Mouse (Mus musculus): Measurements from ENCODE around the gene Olfr332. TPM values are rescaled to one million over a fixed set of nuclear protein-coding genes. Genes with fewer than 3 reads are reported as not detected.
"Not testable (repeated sequence)": the region's sequence is repeated elsewhere in the genome, so short reads cannot be mapped to it uniquely, and the experiment has no call there.

The Olfr332 gene
- not detected for total RNA-seq (2021)

DNA sequence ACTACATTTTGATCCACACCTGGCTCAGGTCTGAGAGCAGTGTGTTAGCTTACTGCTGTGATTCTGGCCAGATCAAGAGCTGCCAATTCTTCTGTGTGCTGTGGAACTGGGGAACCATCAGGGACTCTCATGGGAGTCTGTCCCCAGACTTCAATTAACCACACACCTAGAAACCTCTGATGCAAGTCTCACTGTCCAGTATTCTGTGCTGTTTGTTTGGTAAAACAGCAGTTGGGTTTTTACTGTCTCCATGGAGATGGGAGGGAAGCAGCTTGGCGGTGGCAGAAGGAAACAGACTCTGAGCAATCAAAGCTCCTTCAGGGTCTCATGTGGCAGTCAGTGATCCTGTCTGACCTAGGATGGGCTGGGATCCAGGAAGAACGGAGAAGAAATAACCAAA lies at the start of gene Olfr332:
Gene Olfr332 (minus strand): TSS at position 101 of the 400 bp plus-strand sequence.
- DNase-seq: no peak

DNA sequence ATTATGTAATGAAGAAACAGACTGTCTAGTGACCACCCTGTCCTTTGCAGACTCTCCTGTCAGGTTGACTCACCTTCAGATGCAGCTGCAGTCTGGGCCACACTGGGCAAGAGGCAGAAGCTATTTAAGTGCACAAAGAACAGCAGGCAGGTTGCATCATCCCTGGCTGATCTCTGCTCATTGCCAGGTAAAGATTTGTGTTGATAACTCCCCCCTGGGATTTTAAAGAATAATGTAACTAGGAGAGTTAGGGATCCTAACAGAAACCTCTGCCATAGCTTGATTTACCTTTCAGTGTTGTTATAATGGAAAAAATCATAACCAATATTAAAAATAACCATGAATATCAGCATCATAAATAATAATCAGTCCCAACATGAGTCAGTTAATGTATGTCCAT lies 42.4 kb upstream of the Olfr332 start, which contains the start of gene Olfr330:
Gene Olfr330 (minus strand): TSS at position 101 of the 400 bp plus-strand sequence.
- DNase-seq: not testable (repeated sequence)

DNA sequence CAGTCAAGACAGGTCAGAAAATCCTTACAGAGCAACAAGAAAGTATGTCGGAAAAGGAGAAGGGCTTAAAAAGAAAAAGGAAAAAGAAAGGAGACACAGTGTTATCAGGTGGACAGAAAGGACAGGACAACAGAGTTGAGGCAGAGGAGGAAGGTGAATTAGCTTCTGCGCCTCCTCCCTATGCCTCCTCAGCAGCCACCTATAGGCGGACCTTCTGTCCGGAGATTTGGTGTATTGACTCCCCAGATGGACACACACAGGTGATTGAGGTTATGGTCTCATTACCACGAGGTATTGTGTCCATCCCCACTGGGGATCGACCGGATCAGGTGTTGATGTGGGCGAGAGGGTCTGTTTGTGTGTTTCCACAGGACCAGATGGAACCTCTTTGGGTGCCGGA lies 27.4 kb upstream of the Olfr332 start:
- DNase-seq: peak; percentile 24

DNA sequence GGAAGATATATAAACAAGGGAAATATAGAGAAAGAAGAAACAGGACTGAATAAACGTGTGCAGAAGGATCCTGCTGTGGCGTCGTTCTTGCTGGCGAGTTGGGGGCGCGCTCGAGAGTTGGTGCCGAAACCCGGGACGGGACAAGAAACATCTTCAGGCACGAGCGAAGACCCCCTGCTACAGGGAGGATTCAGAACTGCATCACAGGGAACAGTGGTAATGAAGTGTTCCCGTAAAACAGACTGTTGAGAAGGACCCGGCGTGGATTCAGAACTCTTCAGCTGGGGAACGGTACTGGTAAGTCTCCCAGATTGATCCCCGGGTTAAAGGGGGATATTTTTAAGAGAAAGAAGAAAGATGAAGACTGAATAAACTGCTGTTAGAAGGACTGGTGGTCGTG lies 26.6 kb upstream of the Olfr332 start:
- DNase-seq: peak; percentile 70

DNA sequence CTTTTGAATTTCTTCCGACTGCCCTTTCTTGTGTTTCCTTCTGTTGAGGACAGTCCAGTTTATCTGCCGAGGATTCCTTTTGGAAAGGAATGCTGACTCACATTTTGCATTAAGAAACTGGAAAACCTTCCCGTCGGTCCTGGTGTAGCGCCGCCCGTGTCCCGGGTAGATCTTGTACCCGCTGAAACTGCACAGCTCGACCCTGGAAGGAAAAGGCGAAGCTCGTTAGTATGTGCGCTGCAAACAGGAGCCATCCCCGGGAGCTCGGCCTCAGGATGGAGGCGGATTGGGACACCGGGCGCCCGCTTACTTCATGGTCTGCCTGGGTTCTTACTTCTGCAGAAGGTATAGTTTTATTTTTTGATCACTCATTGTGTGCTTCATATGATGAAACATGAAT lies 16.7 kb upstream of the Olfr332 start:
- DNase-seq: not testable (repeated sequence)

DNA sequence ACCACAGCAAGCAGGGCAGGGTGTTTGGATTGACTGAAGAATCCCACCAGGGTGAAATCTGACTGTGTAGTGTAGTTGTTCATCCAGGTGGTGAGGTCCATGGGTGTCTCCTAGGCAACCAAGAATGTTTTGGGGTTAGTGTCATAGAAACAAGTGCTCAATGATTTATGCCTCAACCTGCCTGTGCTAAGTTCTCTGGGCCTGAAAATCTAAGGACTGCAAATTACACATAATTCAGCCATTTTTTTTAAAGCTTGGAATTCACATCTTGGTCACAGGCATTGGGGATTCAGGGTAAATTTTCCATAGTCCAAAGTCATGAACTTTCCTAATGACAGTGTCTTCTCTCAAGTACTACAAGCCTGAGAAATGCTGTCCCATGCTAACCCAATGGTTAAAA lies 10.1 kb upstream of the Olfr332 start, which contains the start of gene Olfr331:
Gene Olfr331 (minus strand): TSS at position 101 of the 400 bp plus-strand sequence.
- not testable (repeated sequence) for DNase-seq

DNA sequence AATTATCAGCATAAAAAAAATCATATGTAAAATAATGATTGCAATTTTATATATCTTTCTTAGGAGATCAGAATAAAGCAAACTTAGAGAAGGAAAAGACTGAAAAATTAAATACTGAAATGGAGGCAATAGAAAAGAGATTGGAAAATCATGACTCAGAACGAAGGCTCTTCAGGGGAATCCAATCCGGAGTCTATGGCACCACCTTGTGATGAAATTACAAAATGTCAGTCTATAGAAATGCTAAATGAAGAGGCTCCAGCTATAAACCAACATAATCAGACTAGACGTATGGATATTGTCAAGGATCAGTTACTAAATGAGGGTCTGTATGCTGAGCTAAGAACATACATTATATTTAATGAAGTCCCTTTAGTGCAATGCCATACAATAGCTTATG lies 6.9 kb upstream of the Olfr332 start:
- no peak for DNase-seq

DNA sequence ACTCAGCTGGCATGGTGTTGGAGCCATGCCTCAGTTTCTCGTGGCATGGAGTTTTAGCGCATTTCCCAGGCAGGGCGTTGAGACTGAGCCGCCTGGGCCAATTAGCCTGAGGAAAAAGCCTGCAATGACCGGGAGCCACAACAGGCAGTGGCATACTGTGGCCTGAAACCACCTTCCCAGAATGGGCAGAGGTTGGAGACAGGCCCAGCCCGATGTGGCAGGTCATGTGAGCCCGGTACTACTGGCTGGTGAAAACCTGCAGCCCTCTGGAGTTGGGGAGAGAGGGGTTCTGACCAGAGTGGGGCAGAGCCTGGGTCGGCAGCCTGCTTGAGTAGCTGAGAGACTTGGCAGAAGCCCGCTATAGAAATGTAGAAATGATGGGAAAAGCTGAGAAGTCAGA lies 6.4 kb upstream of the Olfr332 start:
- DNase-seq: peak; percentile 22

DNA sequence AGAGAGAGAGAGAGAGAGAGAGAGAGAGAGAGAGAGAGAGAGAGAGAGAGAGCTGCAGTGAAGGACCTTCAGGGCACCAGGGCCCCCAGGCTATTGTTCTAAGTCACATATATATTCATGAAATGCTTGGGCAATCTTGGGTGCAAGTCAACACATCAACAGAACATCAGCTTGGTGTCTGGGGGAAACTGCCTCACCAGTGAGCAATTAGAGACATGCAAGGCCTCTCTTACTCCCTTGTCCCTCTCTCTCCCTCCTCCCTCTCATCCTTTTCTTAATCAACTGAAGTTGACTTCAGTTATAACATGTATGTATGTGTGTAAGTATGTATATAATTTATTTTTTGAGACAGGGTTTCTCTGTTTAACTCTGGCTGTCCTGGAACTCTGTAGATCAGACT lies 30.2 kb downstream of the Olfr332 start, which contains the start of gene Olfr30:
Gene Olfr30 (minus strand): TSS at position 101 of the 400 bp plus-strand sequence.
- no peak for DNase-seq

DNA sequence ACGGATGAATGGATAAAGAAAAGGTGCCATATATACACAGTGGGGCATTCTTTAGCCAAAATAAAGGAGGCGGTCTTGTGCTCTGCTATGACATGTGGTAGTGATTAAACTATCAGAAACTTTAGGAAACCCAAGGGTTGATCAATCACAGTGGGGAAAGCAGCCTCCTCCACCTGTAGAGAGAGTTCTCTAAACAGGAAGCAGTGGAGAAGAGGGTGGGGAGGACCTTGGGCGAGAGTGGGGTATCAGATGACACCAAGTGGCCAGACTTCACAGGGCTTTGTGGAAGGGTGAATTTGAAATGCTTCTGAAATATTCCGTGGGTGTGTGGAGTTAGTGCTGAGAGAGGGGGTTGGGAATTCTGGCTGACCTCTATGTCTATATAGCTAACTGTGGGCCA lies 38.8 kb downstream of the Olfr332 start:
- no peak for DNase-seq

DNA sequence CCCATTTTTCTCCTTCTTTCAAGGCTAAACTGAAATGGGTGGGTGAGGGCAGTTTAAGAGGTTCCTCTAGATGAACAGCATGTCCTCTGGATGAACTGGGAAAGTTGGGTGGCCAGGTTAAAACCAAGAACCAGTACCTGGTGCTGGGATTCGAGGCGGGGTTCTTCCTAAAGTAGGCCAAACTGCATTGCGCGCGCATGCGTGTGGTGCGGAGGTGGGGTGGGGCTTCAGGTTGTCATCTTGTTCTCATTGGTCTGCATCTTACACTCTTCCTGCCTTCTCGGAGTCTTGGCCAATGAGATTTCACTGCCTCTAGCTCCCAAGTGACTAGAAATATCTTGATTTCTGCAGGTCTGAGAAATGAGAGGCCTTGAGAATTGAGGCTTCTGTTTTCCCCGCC lies 39.6 kb downstream of the Olfr332 start, which contains the start of gene Lypd9:
Gene Lypd9 (minus strand): TSS at position 165 of the 400 bp plus-strand sequence.
- DNase-seq: no peak

Other genes starting within 250 kb of the Olfr332 start
- gene 4930438A08Rik, start 217.8 kb downstream of the Olfr332 start, total RNA-seq (2021): not detected
- gene Zfp692, start 185.5 kb downstream of the Olfr332 start, total RNA-seq (2021): 1 to 10 TPM; 4.2 to 6.6 TPM
- 10 to 100 TPM; 37.5 to 44.2 TPM for gene Zfp672, start 162.2 kb downstream of the Olfr332 start, total RNA-seq (2021)
- gene Sh3bp5l, start 161.8 kb downstream of the Olfr332 start, total RNA-seq (2021): 10 to 100 TPM; 38.5 to 51.5 TPM
- not detected for gene Lypd8, start 113.5 kb downstream of the Olfr332 start, total RNA-seq (2021)
- not detected for gene 1810065E05Rik, start 71.4 kb downstream of the Olfr332 start, total RNA-seq (2021)
- gene Gm12253, start 60.0 kb downstream of the Olfr332 start, total RNA-seq (2021): not detected
- not detected for gene Lypd9, start 39.6 kb downstream of the Olfr332 start, total RNA-seq (2021)
- gene Olfr30, start 30.3 kb downstream of the Olfr332 start, total RNA-seq (2021): not detected
- not detected for gene Olfr331, start 10.0 kb upstream of the Olfr332 start, total RNA-seq (2021)
- gene Olfr330, start 42.3 kb upstream of the Olfr332 start, total RNA-seq (2021): not detected
- gene Olfr329-ps, start 53.9 kb upstream of the Olfr332 start, total RNA-seq (2021): not detected
- gene Olfr328, start 63.1 kb upstream of the Olfr332 start, total RNA-seq (2021): under 1 TPM in 1 of 2 experiments, not detected in 1; 0.09 TPM
- not detected for gene Olfr224, start 78.0 kb upstream of the Olfr332 start, total RNA-seq (2021)
- gene Olfr325, start 85.2 kb upstream of the Olfr332 start, total RNA-seq (2021): not detected
- not detected for gene Olfr324, start 102.6 kb upstream of the Olfr332 start, total RNA-seq (2021)
- not detected for gene 2210407C18Rik, start 123.5 kb upstream of the Olfr332 start, total RNA-seq (2021)
- gene Olfr323, start 137.9 kb upstream of the Olfr332 start, total RNA-seq (2021): not detected
- gene Trim58, start 147.9 kb upstream of the Olfr332 start, total RNA-seq (2021): under 1 TPM in 1 of 2 experiments, not detected in 1; 0.23 TPM
- not detected for gene Olfr322, start 166.2 kb upstream of the Olfr332 start, total RNA-seq (2021)
- not detected for gene Olfr320, start 188.5 kb upstream of the Olfr332 start, total RNA-seq (2021)
- not detected for gene Olfr319, start 206.6 kb upstream of the Olfr332 start, total RNA-seq (2021)
- gene Olfr318, start 231.5 kb upstream of the Olfr332 start, total RNA-seq (2021): not detected
- gene Olfr317, start 246.7 kb upstream of the Olfr332 start, total RNA-seq (2021): not detected